Mouse (Mus musculus): ENCODE data around the gene Mov10l1. TPM values are rescaled to one million over a fixed set of nuclear protein-coding genes. Genes with fewer than 3 reads are reported as not detected.

Gene Mov10l1
- total and polyA plus RNA-seq, 3 experiments = not detected

DNA sequence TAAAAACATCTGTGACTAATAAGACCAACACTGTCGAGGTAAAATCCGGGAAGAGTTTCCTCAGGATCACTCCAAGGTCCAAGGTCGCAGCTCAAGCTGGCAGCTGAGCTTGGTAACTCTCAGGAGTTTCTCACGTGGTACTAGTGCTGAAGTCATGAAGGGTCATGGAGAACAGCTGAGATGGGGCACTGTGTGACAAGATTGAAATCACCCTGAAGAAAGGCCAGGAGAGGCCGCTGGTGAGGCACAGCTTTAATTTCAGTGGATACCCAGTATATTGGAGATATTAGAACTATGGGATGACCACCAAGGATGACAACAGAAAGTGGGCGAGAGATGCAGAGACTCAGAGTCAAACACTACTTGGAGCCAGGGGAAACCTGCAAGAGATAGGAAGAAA lies 35.9 kb upstream of the Mov10l1 start:
- H3K4me3 ChIP-seq (ENCODE audit: low read depth, low read length) = no peak overlapping the region
- H3K9me3 ChIP-seq (replicated peaks) = no peaks in the 10 kb centered on the region
- no peaks in the 10 kb centered on the region for H3K4me1 ChIP-seq (ENCODE audit: insufficient read depth, low read depth, low read length)
- DNase-seq (ENCODE audit: low spot score) = no peak
- TF ChIP-seq CTCF (IDR thresholded peaks at IDR 0.05; ENCODE audit: low read depth, low read length) = no peak
- no peak for TF ChIP-seq TAL1 (conservative IDR thresholded peaks at IDR 0.05; ENCODE audit: low read depth, low read length)
- no peak for TF ChIP-seq GATA1 (IDR thresholded peaks at IDR 0.05; ENCODE audit: borderline replicate concordance, low read length)
- TF ChIP-seq GATA2 (IDR thresholded peaks at IDR 0.05; ENCODE audit: borderline replicate concordance, low read depth, low read length) = no peak
- no peak for TF ChIP-seq POLR2AphosphoS5 (IDR thresholded peaks at IDR 0.05; ENCODE audit: insufficient replicate concordance, low read depth, low read length)
- ATAC-seq (ENCODE audit: extremely low read depth, insufficient number of reproducible peaks, low FRiP score, poor library complexity, severe bottlenecking) = no peak
- no peaks in the 10 kb centered on the region for H3K36me3 ChIP-seq (replicated peaks)
- no peaks in the 10 kb centered on the region for H3K27me3 ChIP-seq (ENCODE audit: insufficient read depth, low read length)

DNA sequence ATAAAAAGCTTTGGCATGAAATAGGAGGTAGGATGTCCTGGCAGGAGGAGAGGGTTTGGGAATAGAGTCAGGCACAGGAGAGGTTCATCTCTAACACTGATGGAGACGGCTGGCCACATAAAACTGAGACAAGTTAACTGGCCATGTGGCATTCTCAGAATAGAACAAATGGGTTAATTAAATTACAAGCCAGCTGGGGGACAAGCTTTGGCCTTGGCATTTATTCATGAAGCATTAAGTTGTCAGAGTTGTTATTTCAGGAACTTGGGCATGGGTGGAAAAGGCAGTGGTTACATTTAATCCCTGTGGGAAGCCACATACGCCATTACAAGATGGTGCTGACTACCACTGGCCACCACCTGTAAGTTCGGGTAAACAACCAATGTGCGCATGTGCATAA lies 31.5 kb upstream of the Mov10l1 start:
- ATAC-seq (ENCODE audit: extremely low read depth, insufficient number of reproducible peaks, low FRiP score, poor library complexity, severe bottlenecking) (no peak), DNase-seq (ENCODE audit: low spot score) (no peak)
- Histone ChIP-seq H3K4me3 (ENCODE audit: low read depth, low read length) (no peak overlapping the region), H3K4me1 (ENCODE audit: insufficient read depth, low read depth, low read length) (no peaks in the 10 kb centered on the region), H3K9me3 (replicated peaks) (no peaks in the 10 kb centered on the region), H3K27me3 (ENCODE audit: insufficient read depth, low read length) (no peaks in the 10 kb centered on the region; the same call in 1 of the 2 replicates), H3K36me3 (replicated peaks) (no peaks in the 10 kb centered on the region)
- TF ChIP-seq TAL1 (conservative IDR thresholded peaks at IDR 0.05; ENCODE audit: low read depth, low read length) (no peak), GATA1 (IDR thresholded peaks at IDR 0.05; ENCODE audit: borderline replicate concordance, low read length) (no peak), CTCF (IDR thresholded peaks at IDR 0.05; ENCODE audit: low read depth, low read length) (no peak), POLR2AphosphoS5 (IDR thresholded peaks at IDR 0.05; ENCODE audit: insufficient replicate concordance, low read depth, low read length) (no peak), GATA2 (IDR thresholded peaks at IDR 0.05; ENCODE audit: borderline replicate concordance, low read depth, low read length) (no peak)

DNA sequence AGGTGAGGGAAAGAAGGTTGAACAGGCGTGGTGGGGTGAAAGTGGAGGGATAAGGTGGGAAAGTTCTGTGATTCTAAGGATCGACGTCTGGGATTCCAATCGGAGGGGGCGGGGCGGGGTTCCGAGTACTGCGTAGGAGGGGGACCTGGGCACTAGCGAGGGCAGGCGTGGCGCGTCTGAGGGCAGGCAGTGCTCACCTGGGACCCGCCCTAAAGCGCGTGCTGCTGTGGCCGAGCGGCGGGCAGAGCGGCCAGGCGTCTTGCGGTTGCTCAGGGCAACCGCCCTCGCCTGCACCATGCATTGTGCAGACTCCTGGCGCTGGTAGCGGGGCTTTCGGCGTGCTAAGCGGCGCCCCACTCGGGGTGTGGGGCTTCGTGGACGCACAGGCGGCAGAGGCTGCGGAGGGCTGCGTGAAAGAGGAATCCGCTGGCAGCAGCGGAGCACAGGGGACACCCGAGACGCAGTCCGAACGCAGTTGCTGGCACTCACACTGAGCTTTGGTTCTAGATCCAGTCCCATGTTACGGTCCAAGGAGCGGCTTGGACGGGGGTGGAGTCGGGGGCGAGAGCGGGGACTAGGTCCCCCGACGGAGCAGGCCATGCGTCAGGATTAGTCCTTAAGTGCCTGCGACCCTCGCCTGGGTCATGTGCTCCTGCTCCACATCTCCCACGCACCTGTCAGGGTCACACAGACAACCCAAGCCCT lies 28.2 kb upstream of the Mov10l1 start, which contains the start of gene Ttll8:
Gene Ttll8, minus strand, starts transcription at position 51 of the 705 bp plus-strand sequence.
- Histone ChIP-seq H3K9me3 (replicated peaks) (no peaks in the 10 kb centered on the region), H3K36me3 (replicated peaks) (no peaks in the 10 kb centered on the region), H3K4me3 (ENCODE audit: low read depth, low read length) (no peak within 1 kb of the TSS), H3K4me1 (ENCODE audit: insufficient read depth, low read depth, low read length) (no peaks in the 10 kb centered on the region), H3K27me3 (ENCODE audit: insufficient read depth, low read length) (no peaks in the 10 kb centered on the region; the same call in 1 of the 2 replicates)
- ATAC-seq (ENCODE audit: extremely low read depth, insufficient number of reproducible peaks, low FRiP score, poor library complexity, severe bottlenecking) (no peak), DNase-seq (ENCODE audit: low spot score) (no peak)
- no peak for TF ChIP-seq TAL1 (conservative IDR thresholded peaks at IDR 0.05; ENCODE audit: low read depth, low read length)
- no peak for TF ChIP-seq POLR2AphosphoS5 (IDR thresholded peaks at IDR 0.05; ENCODE audit: insufficient replicate concordance, low read depth, low read length)
- TF ChIP-seq GATA2 (IDR thresholded peaks at IDR 0.05; ENCODE audit: borderline replicate concordance, low read depth, low read length) = no peak

DNA sequence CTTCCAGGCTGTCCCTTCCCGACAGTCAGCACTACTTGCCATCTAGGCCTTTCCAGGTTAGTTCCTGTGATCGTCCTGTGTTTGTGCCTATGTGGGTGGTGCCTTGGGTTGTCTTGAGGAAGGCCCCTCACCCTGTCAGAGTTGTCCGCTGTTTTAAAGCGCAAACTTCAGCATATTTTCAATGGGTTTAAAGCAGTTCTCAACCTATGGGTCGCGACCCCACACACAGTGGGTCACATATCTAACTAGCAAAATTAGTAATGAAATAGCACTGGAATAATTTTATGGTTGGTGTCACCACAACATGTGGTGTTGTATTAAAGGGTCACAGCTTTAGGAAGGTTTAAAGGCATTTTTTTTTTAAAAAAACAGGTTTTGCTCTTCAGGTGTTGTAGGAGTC lies 27.4 kb upstream of the Mov10l1 start:
- Histone ChIP-seq H3K9me3 (replicated peaks) (no peaks in the 10 kb centered on the region), H3K4me3 (ENCODE audit: low read depth, low read length) (no peak overlapping the region), H3K4me1 (ENCODE audit: insufficient read depth, low read depth, low read length) (no peaks in the 10 kb centered on the region), H3K36me3 (replicated peaks) (no peaks in the 10 kb centered on the region), H3K27me3 (ENCODE audit: insufficient read depth, low read length) (no peaks in the 10 kb centered on the region; the same call in 1 of the 2 replicates)
- ATAC-seq (ENCODE audit: extremely low read depth, insufficient number of reproducible peaks, low FRiP score, poor library complexity, severe bottlenecking) (no peak), DNase-seq (ENCODE audit: low spot score) (no peak)
- TF ChIP-seq CTCF (IDR thresholded peaks at IDR 0.05; ENCODE audit: low read depth, low read length) (no peak), POLR2AphosphoS5 (IDR thresholded peaks at IDR 0.05; ENCODE audit: insufficient replicate concordance, low read depth, low read length) (no peak), GATA1 (IDR thresholded peaks at IDR 0.05; ENCODE audit: borderline replicate concordance, low read length) (no peak), GATA2 (IDR thresholded peaks at IDR 0.05; ENCODE audit: borderline replicate concordance, low read depth, low read length) (no peak), TAL1 (conservative IDR thresholded peaks at IDR 0.05; ENCODE audit: low read depth, low read length) (no peak)

- H3K9me3 ChIP-seq (replicated peaks) = no peaks in the 10 kb centered on the region
- no peaks in the 10 kb centered on the region for H3K4me1 ChIP-seq (ENCODE audit: insufficient read depth, low read depth, low read length)
- ATAC-seq (ENCODE audit: extremely low read depth, insufficient number of reproducible peaks, low FRiP score, poor library complexity, severe bottlenecking) = no peak
- TF ChIP-seq POLR2AphosphoS5 (IDR thresholded peaks at IDR 0.05; ENCODE audit: insufficient replicate concordance, low read depth, low read length) = no peak
- no peak for TF ChIP-seq TAL1 (conservative IDR thresholded peaks at IDR 0.05; ENCODE audit: low read depth, low read length)
- no peak for DNase-seq (ENCODE audit: low spot score)
- H3K27me3 ChIP-seq (ENCODE audit: insufficient read depth, low read length) = no peaks in the 10 kb centered on the region; the same call in 1 of the 2 replicates
- no peaks in the 10 kb centered on the region for H3K36me3 ChIP-seq (replicated peaks)
- no peak overlapping the region for H3K4me3 ChIP-seq (ENCODE audit: low read depth, low read length)
These were observed 25.2 kb upstream of the Mov10l1 start for GRCm38 (mm10) chr15:88957522-88957921.

- DNase-seq (ENCODE audit: low spot score) = no peak
- ATAC-seq (ENCODE audit: extremely low read depth, insufficient number of reproducible peaks, low FRiP score, poor library complexity, severe bottlenecking) = no peak
- no peak overlapping the region for H3K4me3 ChIP-seq (ENCODE audit: low read depth, low read length)
- no peaks in the 10 kb centered on the region for H3K36me3 ChIP-seq (replicated peaks)
- TF ChIP-seq GATA2 (IDR thresholded peaks at IDR 0.05; ENCODE audit: borderline replicate concordance, low read depth, low read length) = no peak
- TF ChIP-seq POLR2AphosphoS5 (IDR thresholded peaks at IDR 0.05; ENCODE audit: insufficient replicate concordance, low read depth, low read length) = no peak
- TF ChIP-seq TAL1 (conservative IDR thresholded peaks at IDR 0.05; ENCODE audit: low read depth, low read length) = no peak
- TF ChIP-seq GATA1 (IDR thresholded peaks at IDR 0.05; ENCODE audit: borderline replicate concordance, low read length) = no peak
- TF ChIP-seq CTCF (IDR thresholded peaks at IDR 0.05; ENCODE audit: low read depth, low read length) = no peak
- H3K4me1 ChIP-seq (ENCODE audit: insufficient read depth, low read depth, low read length) = no peaks in the 10 kb centered on the region
- H3K9me3 ChIP-seq (replicated peaks) = no peaks in the 10 kb centered on the region
- no peaks in the 10 kb centered on the region for H3K27me3 ChIP-seq (ENCODE audit: insufficient read depth, low read length)
These were observed 18.6 kb upstream of the Mov10l1 start for GRCm38 (mm10) chr15:88964070-88964578.
